Mouse (Mus musculus) heart, postnatal 0 days (tissue): ENCODE measurements at regions not wholly inside any gene's neighbourhood (a gene's known extent, or its start where the extent isn't known, plus 50 kb on each side); places are given as distances from the start of the nearest gene placed in this dataset.

Experiments
- ATAC-seq: fragments of 200-750 bp; cut with Nextera tagmentation; 2 replicates; pipeline ENCODE4 v1.8.0; 2017; ENCODE audit warnings: low read depth, moderate number of reproducible peaks, moderate library complexity; ENCODE audit not compliant: insufficient read depth
- DNase-seq: peaks from one replicate; pipeline ENCODE4 v3.0.0-alpha.2; 2016; ENCODE audit warnings: low spot score
- H3K27ac ChIP-seq: fragments of 300-500 bp; sonication (generic); 2 replicates; pipeline ENCODE4 v1.5.1; 2014; ENCODE audit warnings: low read depth, mild to moderate bottlenecking
- H3K27me3 ChIP-seq: fragments of 300-500 bp; sonication (generic); 2 replicates; pipeline ENCODE4 v1.6.1; 2014; ENCODE audit warnings: low read length, mixed read lengths; ENCODE audit not compliant: control insufficient read depth, insufficient read depth
- H3K36me3 ChIP-seq: fragments of 300-500 bp; sonication (generic); replicated peaks from 2 replicates; pipeline ENCODE4 v1.6.1; 2014; ENCODE audit warnings: low read length, mixed read lengths; ENCODE audit not compliant: control insufficient read depth, insufficient read depth
- H3K4me1 ChIP-seq: fragments of 300-500 bp; sonication (generic); 2 replicates; pipeline ENCODE4 v1.6.1; 2014; ENCODE audit warnings: antibody characterized with exemption; ENCODE audit not compliant: control insufficient read depth, insufficient read depth
- H3K4me2 ChIP-seq: fragments of 300-500 bp; sonication (generic); 2 replicates; pipeline ENCODE4 v1.6.1; 2014; ENCODE audit warnings: low read depth, mild to moderate bottlenecking, low read length, moderate library complexity
- H3K4me3 ChIP-seq: fragments of 300-500 bp; sonication (generic); 2 replicates; pipeline ENCODE4 v1.5.1; 2014; ENCODE audit warnings: low read depth, low read length
- H3K9ac ChIP-seq: fragments of 300-500 bp; sonication (generic); replicated peaks from 2 replicates; pipeline ENCODE4 v1.6.1; 2014; ENCODE audit warnings: low read depth, low read length, mixed read lengths
- H3K9me3 ChIP-seq: fragments of 300-500 bp; sonication (generic); replicated peaks from 2 replicates; pipeline ENCODE4 v1.6.1; 2016; ENCODE audit warnings: low read length; ENCODE audit not compliant: control insufficient read depth
- CTCF ChIP-seq: IDR thresholded peaks from 2 replicates; pipeline ENCODE4 v1.5.1; 2016; ENCODE audit warnings: antibody characterized with exemption, control low read depth, low read depth
- EP300 ChIP-seq: IDR thresholded peaks from 2 replicates; pipeline ENCODE4 v1.6.1; 2016; ENCODE audit warnings: antibody characterized with exemption, low read depth
- WGBS: fragments of 180-500 bp; shearing (Covaris S2); extraction: QIAGEN DNeasy Blood & Tissue Kit; methylation state at CpG from one replicate; pipeline ENCODE4 v1.1.7; 2014; 5-methylcytosine and 5-hydroxymethylcytosine counted together

GRCm38 (mm10) chr4:105640793-105641192, 148.9 kb upstream of the Gm12728 start:
- Histone ChIP-seq H3K27ac (no peak overlapping the region), H3K4me1 (no peaks in the 10 kb centered on the region), H3K4me3 (no peak overlapping the region), H3K36me3 (no peaks in the 10 kb centered on the region), H3K27me3 (no peaks in the 10 kb centered on the region), H3K4me2 (no peak overlapping the region), H3K9me3 (no peaks in the 10 kb centered on the region), H3K9ac (no peak overlapping the region)
- DNase-seq (no peak), ATAC-seq (no peak)
- no peak for TF ChIP-seq CTCF
- no peak for TF ChIP-seq EP300
- WGBS: 66% methylated on average over 4 of the region's 4 CpGs

GRCm38 (mm10) chr4:105641582-105641981, 148.1 kb upstream of the Gm12728 start:
- Histone ChIP-seq H3K4me3 (no peak overlapping the region), H3K36me3 (no peaks in the 10 kb centered on the region), H3K9me3 (no peaks in the 10 kb centered on the region), H3K9ac (no peak overlapping the region), H3K27me3 (no peaks in the 10 kb centered on the region), H3K4me2 (no peak overlapping the region), H3K4me1 (no peaks in the 10 kb centered on the region), H3K27ac (no peak overlapping the region)
- no peak for TF ChIP-seq EP300
- no peak for TF ChIP-seq CTCF
- WGBS: 83% methylated on average over 4 of the region's 4 CpGs
- DNase-seq (no peak), ATAC-seq (no peak)

- Histone ChIP-seq H3K4me2 (no peak overlapping the region), H3K9me3 (no peaks in the 10 kb centered on the region), H3K27me3 (no peaks in the 10 kb centered on the region), H3K4me1 (no peaks in the 10 kb centered on the region), H3K36me3 (no peaks in the 10 kb centered on the region), H3K4me3 (no peak overlapping the region), H3K27ac (no peak overlapping the region), H3K9ac (no peak overlapping the region)
- 65% methylated on average over 7 of the region's 7 CpGs for WGBS
- DNase-seq: no peak
- TF ChIP-seq EP300 (no peak), CTCF (no peak)
- no peak for ATAC-seq
Observed at GRCm38 (mm10) chr4:105648820-105649446, 140.7 kb upstream of the Gm12728 start.

- TF ChIP-seq CTCF: no peak
- TF ChIP-seq EP300: no peak
- ATAC-seq (no peak), DNase-seq (no peak)
- H3K9ac ChIP-seq: no peak overlapping the region
- H3K36me3 ChIP-seq: no peaks in the 10 kb centered on the region
- H3K4me1 ChIP-seq: no peaks in the 10 kb centered on the region
- no peak overlapping the region for H3K27ac ChIP-seq
- no peaks in the 10 kb centered on the region for H3K27me3 ChIP-seq
- WGBS: 86% methylated on average over 2 of the region's 2 CpGs
- H3K9me3 ChIP-seq: no peaks in the 10 kb centered on the region
- no peak overlapping the region for H3K4me3 ChIP-seq
- H3K4me2 ChIP-seq: no peak overlapping the region
Observed at GRCm38 (mm10) chr4:105649447-105649833, 140.2 kb upstream of the Gm12728 start.

GRCm38 (mm10) chr4:105656071-105656655, 133.5 kb upstream of the Gm12728 start:
- WGBS: 65% methylated on average over 5 of the region's 5 CpGs
- no peak for ATAC-seq
- Histone ChIP-seq H3K9ac (no peak overlapping the region), H3K4me2 (no peak overlapping the region), H3K4me3 (no peak overlapping the region), H3K27ac (no peak overlapping the region), H3K27me3 (no peaks in the 10 kb centered on the region), H3K36me3 (no peaks in the 10 kb centered on the region), H3K9me3 (no peaks in the 10 kb centered on the region), H3K4me1 (no peaks in the 10 kb centered on the region)
- TF ChIP-seq EP300 (no peak), CTCF (no peak)
- DNase-seq: no peak

- no peak overlapping the region for H3K27ac ChIP-seq
- no peak overlapping the region for H3K4me3 ChIP-seq
- no peaks in the 10 kb centered on the region for H3K36me3 ChIP-seq
- TF ChIP-seq CTCF (no peak), EP300 (no peak; the same call in 1 of the 2 replicates)
- H3K9ac ChIP-seq: no peak overlapping the region
- 55% methylated on average over 3 of the region's 3 CpGs for WGBS
- H3K4me2 ChIP-seq: no peak overlapping the region
- no peaks in the 10 kb centered on the region for H3K4me1 ChIP-seq
- no peak for ATAC-seq
- H3K9me3 ChIP-seq: no peaks in the 10 kb centered on the region
- DNase-seq: no peak
- H3K27me3 ChIP-seq: no peaks in the 10 kb centered on the region
Observed at GRCm38 (mm10) chr4:105658581-105658980, 131.1 kb upstream of the Gm12728 start.
